Mouse (Mus musculus) erythroblast, embryonic 14.5 days (primary cell): ENCODE data around the gene Numbl. TPM values are rescaled to one million over a fixed set of nuclear protein-coding genes. Genes with fewer than 3 reads are reported as not detected.

Source experiments
- H3K27me3 ChIP-seq: 2 replicates; pipeline ENCODE4 v1.6.1; 2012; ENCODE audit warnings: inconsistent platforms; ENCODE audit not compliant: control insufficient read depth
- H3K36me3 ChIP-seq: 2 replicates; pipeline ENCODE4 v1.6.1; 2012; ENCODE audit warnings: mild to moderate bottlenecking, inconsistent platforms; ENCODE audit not compliant: control insufficient read depth
- H3K4me1 ChIP-seq: 2 replicates; pipeline ENCODE4 v1.6.1; 2012; ENCODE audit warnings: inconsistent platforms; ENCODE audit not compliant: control insufficient read depth
- H3K4me3 ChIP-seq: replicated peaks from 2 replicates; pipeline ENCODE3; 2012; ENCODE audit warnings: moderate library complexity, mild to moderate bottlenecking, inconsistent platforms
- H3K9me3 ChIP-seq: 2 replicates; pipeline ENCODE4 v1.6.1; 2012; ENCODE audit warnings: low read length, inconsistent platforms, mixed read lengths; ENCODE audit not compliant: control insufficient read depth
- GATA1 ChIP-seq: IDR thresholded peaks from 2 replicates; pipeline ENCODE4 v1.6.1; 2012; ENCODE audit warnings: low read length, inconsistent platforms, mixed read lengths
- TAL1 ChIP-seq: IDR thresholded peaks from 3 replicates; pipeline ENCODE4 v1.6.1; 2012; ENCODE audit warnings: low read length, inconsistent platforms, mixed read lengths
- polyA plus RNA-seq: library from polyadenylated mRNA; stranded (reverse); fragments of >175 nt; gene quantifications from 2 replicates; pipeline ENCODE4 v1.2.3, GENCODE M21; 2012

The Numbl gene
- polyA plus RNA-seq, result 0.09 and 0.19 TPM in 2 replicates

DNA sequence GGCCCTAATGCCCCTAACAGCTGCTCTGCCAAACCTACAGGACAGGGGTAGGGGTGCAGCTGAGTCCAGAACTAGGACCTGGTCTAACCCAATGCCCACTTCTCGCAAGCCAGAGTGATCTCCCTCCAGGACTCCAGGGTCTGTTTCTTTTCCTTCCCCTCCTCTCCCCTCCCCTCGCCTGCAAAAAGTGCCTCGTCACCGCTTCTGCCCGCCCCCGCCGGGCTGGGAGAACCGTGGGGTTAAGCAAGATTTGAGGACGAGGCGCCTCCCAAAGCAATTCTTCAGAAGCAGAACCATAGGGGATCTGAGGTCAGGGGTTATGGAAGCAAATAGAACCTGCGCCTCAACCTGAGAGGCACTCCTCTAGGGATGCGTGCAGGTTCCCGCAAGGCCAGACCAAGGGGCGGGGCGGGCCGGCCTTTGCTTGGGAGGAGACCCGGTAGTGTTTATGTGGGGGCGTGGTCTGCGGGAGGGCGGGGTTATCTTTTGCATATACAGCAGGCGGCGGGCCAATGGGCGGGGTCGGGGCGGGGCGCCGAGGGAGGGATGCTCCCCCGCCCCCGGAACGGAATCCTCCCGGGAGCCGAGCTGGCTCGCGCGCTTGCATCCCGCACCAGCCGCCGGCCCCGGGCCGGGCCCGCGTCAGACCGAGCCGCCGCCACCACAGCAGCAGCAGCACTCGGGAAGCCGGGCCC is at the start of gene Numbl:
TSS of gene Numbl (plus strand) at position 229 of the 695 bp plus-strand sequence.
- TF ChIP-seq GATA1, result no peak
- no peak for TF ChIP-seq TAL1
- Histone ChIP-seq H3K9me3 (no peaks in the 10 kb centered on the region), H3K27me3 (peaks cover 22% of the 10 kb centered on the region), H3K4me1 (peaks cover 45% of the 10 kb centered on the region), H3K4me3 (peak within 1 kb of the TSS; percentile 61), H3K36me3 (peaks cover 6% of the 10 kb centered on the region)

DNA sequence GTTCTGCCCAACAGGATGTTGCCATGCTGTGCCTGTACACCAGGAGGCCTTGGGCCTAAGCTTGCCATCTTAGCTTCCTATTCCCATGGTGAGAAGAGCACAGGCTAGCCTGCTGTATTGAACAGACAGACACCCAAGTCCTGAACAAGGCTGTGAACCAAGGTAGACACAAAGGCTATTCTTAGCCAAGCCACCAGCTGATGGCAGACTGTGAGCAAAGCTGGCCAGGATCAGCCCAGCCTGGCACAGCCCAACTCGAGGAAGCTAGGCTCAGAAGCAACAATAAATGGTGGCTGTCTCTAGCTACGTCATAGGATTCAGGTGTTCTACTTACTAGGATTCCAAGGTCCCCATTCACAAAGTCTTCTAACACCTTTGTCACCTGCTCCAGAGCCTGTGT is 45.6 kb upstream of the Numbl start:
- no peak overlapping the region for H3K4me3 ChIP-seq
- H3K27me3 ChIP-seq, result no peaks in the 10 kb centered on the region
- peaks cover 66% of the 10 kb centered on the region for H3K36me3 ChIP-seq
- TF ChIP-seq TAL1 (no peak), GATA1 (no peak)
- H3K9me3 ChIP-seq, result no peaks in the 10 kb centered on the region
- H3K4me1 ChIP-seq, result no peaks in the 10 kb centered on the region

DNA sequence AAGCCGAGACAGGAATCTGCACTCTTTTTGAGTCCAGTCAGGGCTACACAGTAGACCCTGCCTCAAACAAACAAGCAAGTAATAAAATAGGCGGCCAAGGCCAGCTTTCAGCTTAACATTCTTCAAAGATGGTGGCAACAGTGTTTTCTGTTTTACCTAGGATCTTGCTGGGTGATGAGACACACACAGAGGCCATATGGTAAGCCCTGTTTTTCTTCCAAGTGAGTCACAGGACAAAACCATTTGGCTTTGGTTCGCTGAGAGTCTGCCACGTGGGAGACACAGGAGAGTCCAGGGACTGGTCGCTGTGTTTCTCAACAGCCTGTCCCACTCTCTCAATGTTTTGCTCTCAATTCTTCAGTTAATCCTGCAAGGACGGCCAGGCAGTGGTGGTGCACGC is 39.6 kb upstream of the Numbl start:
- no peak for TF ChIP-seq TAL1
- TF ChIP-seq GATA1, result no peak
- Histone ChIP-seq H3K36me3 (peaks cover 40% of the 10 kb centered on the region), H3K4me1 (peaks cover 23% of the 10 kb centered on the region), H3K4me3 (no peak overlapping the region), H3K27me3 (no peaks in the 10 kb centered on the region), H3K9me3 (no peaks in the 10 kb centered on the region)

DNA sequence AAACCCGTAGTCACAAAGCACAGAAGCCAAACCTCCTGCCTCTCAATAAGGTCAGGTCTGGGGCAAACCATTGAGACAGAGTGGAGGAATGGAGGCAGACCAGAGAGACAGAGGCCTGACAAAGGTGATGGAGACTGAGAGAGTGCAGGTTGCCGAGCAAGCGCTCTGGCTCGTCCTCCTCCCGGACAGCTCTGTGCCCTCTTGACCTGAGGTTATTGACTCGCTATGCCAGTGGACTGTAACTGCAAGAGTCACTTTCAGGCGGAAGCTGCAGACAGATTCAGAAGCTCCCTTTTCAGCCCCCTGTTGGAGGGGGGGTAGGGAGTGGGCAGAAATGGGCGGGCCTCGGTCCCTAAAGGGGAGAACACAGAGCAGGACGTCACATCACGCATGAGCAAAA is 38.3 kb upstream of the Numbl start:
- Histone ChIP-seq H3K36me3 (peaks cover 34% of the 10 kb centered on the region), H3K9me3 (no peaks in the 10 kb centered on the region), H3K4me1 (peaks cover 37% of the 10 kb centered on the region), H3K4me3 (no peak overlapping the region), H3K27me3 (no peaks in the 10 kb centered on the region)
- no peak for TF ChIP-seq GATA1
- TF ChIP-seq TAL1, result no peak

DNA sequence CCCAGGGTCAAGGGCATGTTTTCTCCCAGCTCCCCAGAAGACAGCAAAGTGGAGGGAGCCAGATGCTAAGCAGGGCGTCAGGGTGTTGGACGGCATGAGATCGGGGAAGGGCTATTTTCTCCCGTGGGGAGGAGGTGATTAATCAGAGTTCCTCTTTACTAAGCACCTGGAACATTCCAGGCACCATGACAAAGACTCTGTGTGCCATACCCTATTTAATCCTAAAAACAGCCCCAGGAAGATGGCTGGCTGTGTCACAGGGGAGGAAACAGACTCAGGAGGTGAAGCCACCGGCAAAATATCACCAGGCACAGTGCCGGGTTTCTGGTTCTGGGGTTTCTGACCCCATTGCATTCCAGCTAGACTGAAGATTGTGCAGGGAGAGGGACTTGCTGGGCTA is 36.3 kb upstream of the Numbl start:
- H3K9me3 ChIP-seq, result no peaks in the 10 kb centered on the region
- no peaks in the 10 kb centered on the region for H3K27me3 ChIP-seq
- H3K36me3 ChIP-seq, result peaks cover 31% of the 10 kb centered on the region
- no peak overlapping the region for H3K4me3 ChIP-seq
- peaks cover 57% of the 10 kb centered on the region for H3K4me1 ChIP-seq
- TF ChIP-seq GATA1, result no peak

DNA sequence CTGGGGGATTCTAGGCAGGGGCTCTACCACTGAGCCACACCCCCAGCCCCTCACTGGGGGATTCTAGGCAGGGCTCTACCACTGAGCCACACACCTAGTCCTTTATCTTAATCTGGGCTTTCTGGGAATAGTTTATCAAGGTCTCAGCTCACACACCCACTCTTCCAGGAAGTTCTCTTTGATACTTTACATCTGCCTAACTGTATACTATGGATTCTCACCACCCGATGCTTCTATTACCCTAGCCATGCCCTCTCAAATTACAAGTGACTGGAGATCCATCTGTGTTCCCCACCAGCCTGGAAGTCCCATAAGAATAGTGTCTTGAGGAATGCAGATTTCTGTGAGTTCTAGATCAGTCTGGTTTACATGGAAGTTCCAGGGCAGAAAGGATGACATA is 35.7 kb upstream of the Numbl start:
- peaks cover 63% of the 10 kb centered on the region for H3K4me1 ChIP-seq
- H3K4me3 ChIP-seq, result no peak overlapping the region
- H3K27me3 ChIP-seq, result no peaks in the 10 kb centered on the region
- no peaks in the 10 kb centered on the region for H3K9me3 ChIP-seq
- peaks cover 26% of the 10 kb centered on the region for H3K36me3 ChIP-seq
- TF ChIP-seq GATA1 (no peak), TAL1 (no peak)

DNA sequence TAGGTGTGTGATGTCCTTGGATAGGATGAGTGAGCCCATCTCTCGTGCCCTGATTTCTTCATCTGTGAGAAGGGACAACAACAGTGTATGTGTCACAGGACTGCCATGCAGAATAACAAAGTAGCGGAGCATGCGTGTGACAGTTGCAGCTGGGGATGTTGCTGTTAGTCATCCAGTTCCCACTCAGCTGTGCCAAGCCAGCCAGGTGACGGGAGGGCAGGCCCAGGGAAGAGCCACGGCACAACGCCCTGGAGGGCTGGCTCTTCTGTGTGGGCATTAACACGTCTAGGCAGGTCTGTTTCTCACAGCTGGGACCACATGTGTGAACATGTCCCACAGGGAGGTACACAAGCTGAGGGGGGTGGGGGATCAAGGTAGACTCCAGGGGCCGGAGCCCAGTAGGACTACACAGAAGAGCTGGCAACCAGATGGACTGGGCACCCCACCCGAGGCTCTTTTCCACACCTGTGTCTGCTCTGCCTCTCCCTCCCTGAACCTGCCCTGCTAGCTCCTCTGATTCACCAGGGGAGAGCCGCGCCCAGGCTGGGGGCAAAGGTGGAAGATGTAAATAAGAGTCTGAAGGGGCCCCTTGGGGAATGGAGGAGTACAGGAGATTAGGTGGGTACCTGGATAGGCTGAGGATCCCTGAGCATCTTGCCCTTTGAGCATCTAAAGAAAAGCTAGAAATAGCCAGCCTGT is 33.2 kb upstream of the Numbl start:
- no peaks in the 10 kb centered on the region for H3K9me3 ChIP-seq
- TF ChIP-seq GATA1 (no peak), TAL1 (no peak)
- H3K36me3 ChIP-seq, result peaks cover 13% of the 10 kb centered on the region
- peaks cover 79% of the 10 kb centered on the region for H3K4me1 ChIP-seq
- H3K4me3 ChIP-seq, result no peak overlapping the region
- no peaks in the 10 kb centered on the region for H3K27me3 ChIP-seq

DNA sequence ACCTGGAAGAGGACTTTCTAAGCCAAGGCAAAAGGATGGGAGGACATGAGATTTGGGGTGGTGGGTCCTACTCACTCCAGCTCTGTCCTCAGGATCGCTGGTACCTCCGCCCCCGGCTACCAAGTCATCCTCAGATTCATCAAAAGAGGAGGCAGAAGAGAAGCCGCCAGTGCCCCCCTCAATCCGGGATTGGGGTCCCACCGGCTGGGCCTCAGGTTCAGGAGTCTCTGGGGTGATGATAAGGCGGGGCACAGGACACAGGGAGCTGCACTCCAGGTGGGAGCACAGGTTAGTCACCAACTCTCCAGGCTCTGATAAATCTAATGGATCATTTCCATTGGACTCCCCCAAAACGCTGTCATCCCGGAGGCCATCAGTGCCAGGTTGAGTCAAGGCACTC is 31.0 kb upstream of the Numbl start:
- H3K4me3 ChIP-seq, result peak overlapping the region; percentile 87
- peaks cover 77% of the 10 kb centered on the region for H3K4me1 ChIP-seq
- H3K36me3 ChIP-seq, result peaks cover 6% of the 10 kb centered on the region
- TF ChIP-seq GATA1 (no peak), TAL1 (no peak)
- H3K9me3 ChIP-seq, result no peaks in the 10 kb centered on the region
- H3K27me3 ChIP-seq, result no peaks in the 10 kb centered on the region

DNA sequence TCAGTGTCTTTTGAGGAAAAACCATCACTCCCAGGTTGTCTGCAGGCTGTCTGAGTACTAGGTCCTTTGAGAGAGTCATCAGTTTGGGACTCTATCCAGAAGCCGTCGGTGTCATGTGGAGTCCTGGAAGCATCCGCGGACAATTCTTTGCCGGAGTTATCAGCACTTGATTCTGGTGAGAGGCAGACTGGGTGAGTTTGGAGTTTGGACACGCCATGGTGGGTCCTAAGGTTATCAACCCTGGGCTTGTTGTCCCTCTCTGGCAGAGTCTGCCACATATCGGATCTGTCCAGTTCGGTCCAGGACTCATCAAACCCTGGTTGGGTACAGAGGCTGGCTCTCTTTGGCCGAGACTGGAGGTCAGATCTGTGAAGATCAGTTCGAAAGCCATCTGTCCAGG is 30.6 kb upstream of the Numbl start:
- peaks cover 77% of the 10 kb centered on the region for H3K4me1 ChIP-seq

More for the DNA sequence above, 30.6 kb upstream of the Numbl start:
- Histone ChIP-seq H3K4me3 (peak overlapping the region; percentile 87), H3K27me3 (no peaks in the 10 kb centered on the region), H3K36me3 (peaks cover 6% of the 10 kb centered on the region), H3K9me3 (no peaks in the 10 kb centered on the region)
- TF ChIP-seq GATA1 (no peak), TAL1 (no peak)
